Mouse (Mus musculus): ENCODE results near the gene Il7r. TPM values are rescaled to one million over a fixed set of nuclear protein-coding genes. Genes with fewer than 3 reads are reported as not detected.

Gene Il7r
- total RNA-seq, 2 experiments from 2014 or later = 1.8 to 3.0 TPM

GRCm38 (mm10) chr15:9472167-9472566 lies 57.8 kb downstream of the Il7r start:
- DNase-seq = no peak

- DNase-seq = no peak
Observed at GRCm38 (mm10) chr15:9471053-9471685, 58.8 kb downstream of the Il7r start.

GRCm38 (mm10) chr15:9464039-9464438 lies 65.9 kb downstream of the Il7r start:
- no peak for DNase-seq

- no peak for DNase-seq
Observed at GRCm38 (mm10) chr15:9463521-9464027, 66.4 kb downstream of the Il7r start.

Other genes starting within 250 kb of the Il7r start
- 1 to 10 TPM; 4.5 to 8.9 TPM for gene Ugt3a2, start 194.6 kb downstream of the Il7r start, total RNA-seq (2021)
- gene Capsl, start 94.1 kb downstream of the Il7r start, total RNA-seq (2021) = not detected
- under 1 TPM; 0.30 to 0.76 TPM for gene Spef2, start 218.7 kb upstream of the Il7r start, total RNA-seq (2021)